Mouse (Mus musculus) MEL (cell line): Measurements from ENCODE around the gene Olfr221. TPM values are rescaled to one million over a fixed set of nuclear protein-coding genes. Genes with fewer than 3 reads are reported as not detected.

ENCODE experiments used
- DNase-seq: peaks from one replicate; pipeline ENCODE4 v3.0.0; 2011; ENCODE audit warnings: low read depth, low spot score
- H3K27ac ChIP-seq: 2 replicates; pipeline ENCODE4 v1.5.1; 2012; ENCODE audit warnings: low read depth, mild to moderate bottlenecking, control low read depth, low read length, moderate library complexity; ENCODE audit not compliant: control insufficient read depth
- H3K27me3 ChIP-seq, 2 experiments: fragments of 150-350 bp in 1 of 2; sonication (generic) in 1 of 2; 2 replicates each; pipeline ENCODE4 v1.6.1; 2012; ENCODE audit warnings: low read length in 2 of 2, mild to moderate bottlenecking in 2 of 2, improper control_type of control experiment in 1 of 2, moderate library complexity in 1 of 2; ENCODE audit not compliant: insufficient read depth in 2 of 2, control insufficient read depth in 1 of 2
- H3K36me3 ChIP-seq, 2 experiments: 2 replicates each; pipeline ENCODE4 v1.6.1; 2012 to 2014; ENCODE audit warnings: low read length in 2 of 2, improper control_type of control experiment in 1 of 2, inconsistent platforms in 1 of 2, mild to moderate bottlenecking in 1 of 2; ENCODE audit not compliant: insufficient read depth in 2 of 2, control insufficient read depth in 1 of 2
- H3K4me1 ChIP-seq, 2 experiments: fragments of 150-350 bp in 1 of 2; sonication (generic) in 1 of 2; 2 replicates each; pipeline ENCODE4 v1.6.1; 2012; ENCODE audit warnings: low read length in 2 of 2, improper control_type of control experiment in 1 of 2, mild to moderate bottlenecking in 1 of 2; ENCODE audit not compliant: insufficient read depth in 2 of 2, control insufficient read depth in 1 of 2
- H3K4me3 ChIP-seq, 2 experiments: fragments of 150-350 bp in 1 of 2; sonication (generic) in 1 of 2; 2 replicates each; pipeline ENCODE4 v1.5.1; 2012; ENCODE audit warnings: low read depth in 2 of 2, low read length in 2 of 2, mild to moderate bottlenecking in 2 of 2, moderate library complexity in 2 of 2, control low read depth in 1 of 2, improper control_type of control experiment in 1 of 2; ENCODE audit not compliant: control insufficient read depth in 1 of 2, insufficient read depth in 1 of 2
- H3K79me2 ChIP-seq: 2 replicates; pipeline ENCODE4 v1.6.1; 2012; ENCODE audit warnings: mild to moderate bottlenecking, low read length, moderate library complexity; ENCODE audit not compliant: control insufficient read depth, poor library complexity, insufficient read depth
- H3K9ac ChIP-seq: 2 replicates; pipeline ENCODE4 v1.6.1; 2012; ENCODE audit warnings: low read depth, mild to moderate bottlenecking, control low read depth, low read length, moderate library complexity; ENCODE audit not compliant: control insufficient read depth, poor library complexity, severe bottlenecking
- H3K9me3 ChIP-seq: fragments of 150-350 bp; sonication (generic); replicated peaks from 2 replicates; pipeline ENCODE4 v1.6.1; 2012; ENCODE audit warnings: mild to moderate bottlenecking, low read length, improper control_type of control experiment, moderate library complexity; ENCODE audit not compliant: insufficient read depth
- BHLHE40 ChIP-seq: IDR thresholded peaks from 2 replicates; pipeline ENCODE4 v1.6.1; 2012; ENCODE audit warnings: low read depth, mild to moderate bottlenecking, inconsistent platforms, low read length, improper control_type of control experiment, borderline replicate concordance
- CHD2 ChIP-seq: IDR thresholded peaks from 2 replicates; pipeline ENCODE4 v1.6.1; 2011; ENCODE audit warnings: low read length, improper control_type of control experiment
- CTCF ChIP-seq, 3 experiments: IDR thresholded peaks in 2 of 3; conservative IDR thresholded peaks in 1 of 3; 2 replicates each; pipeline ENCODE4 v1.5.1; 2011 to 2012; ENCODE audit warnings: low read length in 3 of 3, low read depth in 2 of 3, mild to moderate bottlenecking in 2 of 3, improper control_type of control experiment in 1 of 3, inconsistent platforms in 1 of 3, mixed read lengths in 1 of 3, moderate library complexity in 1 of 3; ENCODE audit not compliant: control insufficient read depth in 1 of 3, insufficient read depth in 1 of 3, poor library complexity in 1 of 3, severe bottlenecking in 1 of 3
- GABPA ChIP-seq: IDR thresholded peaks from 2 replicates; pipeline ENCODE4 v1.6.1; 2012; ENCODE audit warnings: low read depth, mild to moderate bottlenecking, inconsistent platforms, low read length, improper control_type of control experiment, moderate library complexity
- GATA1 ChIP-seq: IDR thresholded peaks from 2 replicates; pipeline ENCODE4 v1.6.1; 2011; ENCODE audit warnings: low read depth, low read length, improper control_type of control experiment
- MAZ ChIP-seq: IDR thresholded peaks from 2 replicates; pipeline ENCODE4 v1.6.1; 2012; ENCODE audit warnings: low read depth, mild to moderate bottlenecking, inconsistent platforms, low read length, improper control_type of control experiment
- MYB ChIP-seq: IDR thresholded peaks from 2 replicates; pipeline ENCODE4 v1.6.1; 2011; ENCODE audit warnings: mild to moderate bottlenecking, low read depth, low read length, improper control_type of control experiment
- NELFE ChIP-seq: IDR thresholded peaks from 2 replicates; pipeline ENCODE4 v1.6.1; 2011; ENCODE audit warnings: low read depth, low read length, improper control_type of control experiment
- NRF1 ChIP-seq: IDR thresholded peaks from 2 replicates; pipeline ENCODE4 v1.6.1; 2014; ENCODE audit warnings: low read depth, mild to moderate bottlenecking, inconsistent platforms, low read length, improper control_type of control experiment, moderate library complexity; ENCODE audit not compliant: poor library complexity, insufficient read depth, severe bottlenecking
- SIN3A ChIP-seq: IDR thresholded peaks from 2 replicates; pipeline ENCODE4 v1.6.1; 2012; ENCODE audit warnings: low read length, improper control_type of control experiment, inconsistent platforms
- SMC3 ChIP-seq: IDR thresholded peaks from 2 replicates; pipeline ENCODE4 v1.6.1; 2011; ENCODE audit warnings: low read depth, low read length, improper control_type of control experiment
- TBP ChIP-seq: IDR thresholded peaks from 2 replicates; pipeline ENCODE4 v1.8.0; 2011; ENCODE audit warnings: low read depth, low read length, improper control_type of control experiment
- UBTF ChIP-seq: IDR thresholded peaks from 2 replicates; pipeline ENCODE4 v1.6.1; 2012; ENCODE audit warnings: low read depth, mild to moderate bottlenecking, inconsistent platforms, low read length, improper control_type of control experiment, moderate library complexity, borderline replicate concordance; ENCODE audit not compliant: insufficient read depth
- USF1 ChIP-seq: IDR thresholded peaks from 2 replicates; pipeline ENCODE4 v1.6.1; 2014; ENCODE audit warnings: low read depth, mild to moderate bottlenecking, inconsistent platforms, low read length, improper control_type of control experiment, moderate library complexity
- ZC3H11A ChIP-seq: IDR thresholded peaks from 2 replicates; pipeline ENCODE4 v1.6.1; 2012; ENCODE audit warnings: low read depth, mild to moderate bottlenecking, inconsistent platforms, low read length, improper control_type of control experiment
- ZMIZ1 ChIP-seq: IDR thresholded peaks from 2 replicates; pipeline ENCODE4 v1.6.1; 2012; ENCODE audit warnings: low read depth, mild to moderate bottlenecking, inconsistent platforms, low read length, improper control_type of control experiment, moderate library complexity
- ZNF384 ChIP-seq: IDR thresholded peaks from 2 replicates; pipeline ENCODE4 v1.6.1; 2012; ENCODE audit warnings: low read depth, mild to moderate bottlenecking, inconsistent platforms, low read length, improper control_type of control experiment
- polyA plus RNA-seq, 2 experiments: library from polyadenylated mRNA; stranded (reverse) in 1 of 2; unstranded in 1 of 2; fragments of >175 nt in 1 of 2; fragments of >200 nt in 1 of 2; gene quantifications; 2 replicates each; pipeline versions ENCODE4 v1.2.1 to v1.2.4; 2012; ENCODE audit warnings: low replicate concordance in 2 of 2, low read depth in 1 of 2; ENCODE audit not compliant: insufficient read length in 2 of 2, insufficient read depth in 1 of 2, missing spikeins in 1 of 2
- total RNA-seq: library from RNA; depleted of rRNA; stranded (reverse); fragments of 300-350 nt; gene quantifications from 2 replicates; pipeline ENCODE4 v1.2.3, GENCODE M21; 2012

Gene Olfr221
- total and polyA plus RNA-seq, 3 experiments: not detected

- Histone ChIP-seq H3K9me3 (no peaks in the 10 kb centered on the region), H3K4me1 (no peaks in the 10 kb centered on the region), H3K9ac (no peak overlapping the region), H3K79me2 (no peaks in the 10 kb centered on the region), H3K27ac (no peak overlapping the region), H3K36me3 (no peaks in the 10 kb centered on the region; a peak in 1 of 4 replicates), H3K27me3 (no peaks in the 10 kb centered on the region), H3K4me3 (no peak overlapping the region)
- TF ChIP-seq BHLHE40 (no peak), MAZ (no peak), GATA1 (no peak), UBTF (no peak), ZNF384 (no peak)
- no peak for DNase-seq
Measured at GRCm38 (mm10) chr14:52006771-52007170, 35.5 kb downstream of the Olfr221 start.

- TF ChIP-seq ZC3H11A (no peak), NELFE (no peak), CTCF (IDR thresholded peaks at IDR 0.05 in 2 of 3, conservative IDR thresholded peaks at IDR 0.05 in 1 of 3; ENCODE audit: control insufficient read depth in 1 of 3, insufficient read depth in 1 of 3, low read depth in 2 of 3, low read length in 3 of 3, poor library complexity in 1 of 3, severe bottlenecking in 1 of 3) (peak in 2 of 3 experiments; percentile 31 to 52; a peak in 4 of 6 replicates), SMC3 (peak; percentile 34; the same call in 1 of the 2 replicates), SIN3A (no peak), GABPA (no peak), USF1 (no peak), MAZ (no peak), CHD2 (no peak), MYB (no peak), BHLHE40 (no peak), ZMIZ1 (no peak), NRF1 (no peak), TBP (no peak)
- H3K36me3 ChIP-seq: no peaks in the 10 kb centered on the region; a peak in 1 of 4 replicates
- no peak overlapping the region for H3K4me3 ChIP-seq
- H3K9me3 ChIP-seq: no peaks in the 10 kb centered on the region
- no peaks in the 10 kb centered on the region for H3K79me2 ChIP-seq
- no peak overlapping the region for H3K27ac ChIP-seq
- no peaks in the 10 kb centered on the region for H3K4me1 ChIP-seq
- H3K9ac ChIP-seq: no peak overlapping the region
- H3K27me3 ChIP-seq: no peaks in the 10 kb centered on the region
- no peak for DNase-seq
Measured at GRCm38 (mm10) chr14:52006241-52006640, 36.0 kb downstream of the Olfr221 start.
